Mouse (Mus musculus) mouse embryonic stem cell (cell line): Measurements from ENCODE around the gene Stx7.

Experiments
- in situ Hi-C, 2 experiments: fragments of 300-500 bp; cut with MboI; formaldehyde crosslinking; loops; 1 replicate in 1 of 2; 3 replicates in 1 of 2; pipeline ENCODE4 v1.14.3; 2019 to 2020; ENCODE audit warnings: low sequenced_read_pairs in 2 of 2, low pct_unique_long_range_greater_than_20kb in 1 of 2, mixed read lengths in 1 of 2; ENCODE audit not compliant: unreplicated experiment in 1 of 2

Gene Stx7

GRCm38 (mm10) chr10:24164137-24164908 lies 15.2 kb downstream of the Stx7 start:
- in situ Hi-C loops = no loop called here

GRCm38 (mm10) chr10:24164909-24165304 lies 15.8 kb downstream of the Stx7 start:
- in situ Hi-C loops = no loop called here

DNA sequence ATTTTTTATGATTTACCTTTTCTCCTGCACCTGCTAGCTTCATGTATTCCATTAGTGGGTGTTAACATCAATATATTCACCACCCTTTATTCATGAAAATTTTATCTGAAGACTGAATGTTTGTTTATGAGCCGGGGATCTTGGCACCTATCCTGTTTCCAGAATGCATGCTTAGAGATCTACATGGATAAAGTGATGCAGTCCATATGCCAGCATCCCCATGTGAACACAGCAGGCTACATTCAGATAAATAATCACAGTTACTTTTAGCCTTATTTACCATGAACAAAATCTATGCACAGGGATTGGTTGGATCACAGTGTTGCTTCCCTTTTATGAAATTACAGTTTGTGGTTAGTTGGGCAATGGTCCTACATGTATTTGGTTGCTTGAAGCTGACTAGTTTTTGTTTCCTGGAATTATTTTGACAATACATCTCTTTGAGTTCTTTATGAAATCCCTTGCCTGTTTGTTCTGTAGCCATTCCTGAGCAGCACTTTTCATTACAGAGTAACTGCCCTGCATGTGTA lies 16.5 kb downstream of the Stx7 start:
- in situ Hi-C loops = no loop called here

GRCm38 (mm10) chr10:24167978-24168583 lies 19.0 kb downstream of the Stx7 start:
- in situ Hi-C loops = no loop called here

DNA sequence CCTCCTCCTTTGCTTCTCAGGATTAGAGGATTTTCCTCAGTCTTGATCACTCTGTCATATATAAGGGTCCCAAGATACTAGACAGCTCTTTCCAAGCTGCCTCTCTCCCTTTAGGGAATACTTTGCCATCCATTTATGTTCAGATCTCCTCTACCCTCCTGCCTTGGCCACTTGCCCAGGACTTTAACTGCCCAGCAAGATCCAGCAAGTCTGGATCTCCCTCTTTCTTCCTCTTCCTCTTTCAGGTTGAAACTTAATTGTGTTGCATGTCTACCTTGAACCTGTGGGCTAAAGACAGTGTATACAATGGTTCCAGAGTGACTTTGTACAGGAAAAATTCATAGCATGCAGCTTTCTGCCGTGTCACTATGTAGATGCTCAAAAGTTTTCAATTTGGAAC lies 19.8 kb downstream of the Stx7 start:
- in situ Hi-C loops = no loop called here

- in situ Hi-C loops = no loop called here
These were observed 22.9 kb downstream of the Stx7 start for GRCm38 (mm10) chr10:24171906-24172459.

DNA sequence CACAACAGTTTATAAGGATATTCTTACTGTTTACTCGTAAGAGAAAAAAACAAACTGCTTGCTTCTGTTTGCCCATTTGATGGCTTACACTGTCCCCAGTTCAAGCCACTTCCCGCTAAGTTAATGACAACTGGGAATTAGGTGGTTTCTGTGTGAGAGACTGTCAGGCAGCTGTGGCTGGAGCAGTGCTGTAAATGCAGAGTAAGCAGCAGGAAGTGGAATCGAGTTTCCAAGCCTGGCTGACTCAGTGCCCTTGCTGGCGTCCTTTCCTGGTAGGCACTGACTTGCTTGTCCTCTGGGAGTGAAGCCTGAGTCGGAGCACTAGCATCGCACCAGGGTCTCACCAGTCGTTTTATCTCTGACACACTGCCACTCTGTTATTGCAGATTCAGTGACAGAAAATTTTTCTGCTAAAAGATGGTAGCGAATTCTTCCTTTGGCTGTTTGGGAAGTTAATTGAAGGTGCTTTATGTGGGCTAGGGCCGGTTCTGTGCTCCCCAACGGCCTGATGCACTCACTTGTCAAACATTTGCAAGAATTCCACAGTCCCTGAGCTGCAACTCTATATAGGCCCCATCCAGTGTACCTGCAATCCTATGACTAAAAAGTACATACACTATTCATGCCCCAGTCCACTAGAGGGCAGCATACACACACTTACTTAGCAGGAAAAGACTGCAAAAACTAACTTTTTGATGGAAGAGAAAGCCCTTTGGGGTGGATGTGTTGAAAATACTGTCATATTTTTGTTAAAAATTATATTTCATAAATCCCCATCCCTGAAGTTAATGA lies 24.3 kb downstream of the Stx7 start:
- in situ Hi-C loops = no loop called here

- in situ Hi-C loops = loop anchor here (10.0 to 25.0 kb wide), 2 partner anchors 97 to 104 kb away; no protein-coding TSS in a partner anchor
These were observed 41.3 kb downstream of the Stx7 start for GRCm38 (mm10) chr10:24190392-24190791.

DNA sequence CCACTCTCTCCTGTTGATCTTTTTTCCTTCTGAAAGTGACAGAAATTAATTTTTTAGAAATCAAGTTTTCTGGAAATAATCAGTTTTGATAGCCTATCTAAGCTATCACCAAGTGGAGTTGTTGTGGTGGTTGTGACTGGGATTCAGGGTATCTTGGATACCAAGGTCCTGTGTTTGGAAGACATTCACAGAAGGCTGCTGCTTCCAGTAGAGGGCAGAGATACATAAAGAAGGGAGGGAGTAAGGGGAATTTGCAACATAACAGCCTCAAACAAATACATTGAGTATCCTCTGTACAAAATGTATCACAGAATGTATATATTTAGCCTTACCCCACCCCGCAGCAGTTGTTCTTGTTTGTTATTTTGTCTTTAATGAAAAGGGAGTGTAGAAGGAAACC lies 42.9 kb downstream of the Stx7 start:
- in situ Hi-C loops = loop anchor here (10.0 to 25.0 kb wide), 2 partner anchors 95 to 103 kb away; no protein-coding TSS in a partner anchor

- in situ Hi-C loops = loop anchor here (10.0 to 25.0 kb wide), 2 partner anchors 88 to 95 kb away; no protein-coding TSS in a partner anchor
These were observed 50.2 kb downstream of the Stx7 start for GRCm38 (mm10) chr10:24199303-24199702.

- in situ Hi-C loops = no loop called here
These were observed 51.0 kb downstream of the Stx7 start for GRCm38 (mm10) chr10:24200099-24200498.

GRCm38 (mm10) chr10:24210075-24210474 lies 61.0 kb downstream of the Stx7 start:
- in situ Hi-C loops = no loop called here

DNA sequence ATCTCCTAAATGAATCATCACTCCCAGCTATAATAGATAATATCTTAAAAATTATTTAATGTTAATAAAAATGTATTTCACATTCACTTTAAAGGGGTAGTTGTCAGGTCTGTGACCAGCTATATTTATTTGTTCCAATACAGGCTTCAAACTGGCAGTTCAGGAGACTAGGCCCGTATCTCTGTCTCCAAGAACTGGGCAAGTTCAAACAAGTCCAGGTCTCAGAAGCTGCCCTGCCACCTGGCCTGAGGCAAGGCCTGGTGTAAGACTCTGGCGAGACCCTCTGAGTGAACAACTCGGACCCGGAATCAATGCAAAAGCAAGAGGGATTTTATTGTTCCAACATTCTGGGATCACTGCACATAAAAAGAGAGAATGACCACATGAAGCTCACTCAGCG lies 64.2 kb downstream of the Stx7 start:
- in situ Hi-C loops = no loop called here

- in situ Hi-C loops = no loop called here
These were observed 68.6 kb downstream of the Stx7 start for GRCm38 (mm10) chr10:24217558-24218268.

DNA sequence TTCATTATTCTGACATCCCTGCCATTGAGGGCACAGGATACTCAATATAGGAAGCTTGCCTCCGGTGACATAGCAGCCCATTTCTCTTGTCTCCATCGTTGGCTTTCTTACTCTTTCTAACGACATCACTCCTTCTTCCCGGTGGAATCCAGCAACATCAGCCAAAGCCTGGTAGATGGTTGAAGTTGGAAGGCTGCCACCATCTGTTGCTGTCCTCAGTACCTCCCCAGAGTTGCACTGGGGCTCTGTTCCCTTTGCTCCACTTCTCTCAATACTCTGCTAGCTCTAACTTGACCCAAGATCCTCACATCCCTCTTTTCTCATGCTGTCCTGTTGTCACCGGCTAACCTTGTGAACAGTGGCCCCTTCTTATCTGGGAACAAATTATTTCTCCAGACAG lies 71.8 kb downstream of the Stx7 start:
- in situ Hi-C loops = no loop called here

DNA sequence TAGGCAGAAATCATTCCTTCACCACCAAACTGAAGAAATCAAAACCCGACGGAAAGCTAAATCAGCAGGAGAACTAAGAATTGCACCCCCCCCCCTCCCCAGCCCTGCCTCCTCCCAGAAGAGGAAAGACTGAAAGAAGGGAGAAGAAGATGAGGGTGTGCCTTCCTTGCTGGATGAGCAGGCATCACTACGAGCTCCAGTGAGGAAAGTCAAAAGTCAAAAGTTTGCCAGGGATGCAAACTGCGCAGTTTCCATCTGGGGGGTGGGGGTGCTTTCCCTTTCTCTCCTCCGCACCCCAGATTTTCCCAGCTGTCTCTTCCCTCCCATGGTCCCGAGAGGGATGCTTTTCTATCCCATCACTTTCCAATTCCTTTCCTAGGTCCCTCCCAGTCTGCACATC lies 73.8 kb downstream of the Stx7 start:
- in situ Hi-C loops = no loop called here

GRCm38 (mm10) chr10:24223449-24224143 lies 74.5 kb downstream of the Stx7 start, which contains the start of gene Moxd1:
Gene Moxd1, plus strand, starts transcription at chr10:24223517.
- in situ Hi-C loops = no loop called here

DNA sequence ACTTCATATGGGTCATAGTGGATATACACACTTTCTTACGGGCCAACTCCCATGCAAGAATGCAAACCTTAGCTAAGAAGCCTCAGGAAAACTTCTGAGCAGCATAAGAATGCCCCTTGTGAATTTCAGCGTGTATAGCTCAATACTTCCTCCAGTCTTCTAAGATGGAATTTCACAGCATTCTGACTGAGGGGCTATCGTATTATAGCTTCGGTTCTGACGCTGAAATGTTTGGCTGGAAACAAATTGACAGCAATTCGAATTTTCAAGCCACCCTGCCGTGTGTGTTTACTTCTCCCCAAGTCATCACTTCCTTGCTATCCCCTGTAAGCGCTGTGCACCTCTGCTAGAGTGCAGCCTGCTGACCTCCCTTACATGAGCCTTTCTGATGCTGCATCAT lies 75.5 kb downstream of the Stx7 start:
- in situ Hi-C loops = no loop called here
